8 mouse cellular contexts compared by ENCODE assay signal in the genomic region with DNA sequence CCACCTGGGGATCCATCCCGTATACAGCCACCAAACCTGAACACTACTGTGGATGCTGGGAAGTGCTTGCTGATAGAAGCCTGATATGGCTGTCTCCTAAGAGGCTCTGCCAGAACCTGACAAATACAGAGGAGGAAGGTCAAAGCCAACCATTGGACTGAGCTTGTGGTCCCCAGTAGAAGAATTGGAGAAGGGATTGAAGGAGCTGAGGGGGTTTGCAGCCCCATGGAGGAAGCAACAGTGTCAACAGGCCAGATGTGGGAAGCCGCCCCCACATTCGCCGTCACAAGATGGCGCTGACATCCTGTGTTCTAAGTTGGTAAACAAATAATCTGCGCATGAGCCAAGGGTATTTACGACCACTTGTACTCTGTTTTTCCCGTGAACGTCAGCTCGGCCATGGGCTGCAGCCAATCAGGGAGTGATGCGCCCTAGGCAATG. TPM values are rescaled to one million over a fixed set of nuclear protein-coding genes. Genes with fewer than 3 reads are reported as not detected.
DNase-seq lines count a peak whose midpoint lies in the region; ATAC-seq and TF ChIP-seq lines count a peak whose summit lies in the region.
"Not testable (repeated sequence)": the region's sequence is repeated elsewhere in the genome, so short reads cannot be mapped to it uniquely, and the experiment has no call there.

No protein-coding gene starts in this region.

- not testable (repeated sequence) for H3K27me3 ChIP-seq in ES-Bruce4 (ENCODE audit: control insufficient read depth, insufficient read depth, low read length, poor library complexity, severe bottlenecking); forebrain, postnatal 0 days (ENCODE audit: insufficient read depth, low read length); hindbrain, embryonic 10.5 days (ENCODE audit: insufficient read depth, poor library complexity, severe bottlenecking); kidney, postnatal 0 days (ENCODE audit: insufficient read depth, low read length); liver, embryonic 16.5 days (ENCODE audit: control insufficient read depth, insufficient read depth, low read depth, low read length); midbrain, embryonic 15.5 days (replicated peaks); stomach, embryonic 15.5 days (replicated peaks)

- H3K9me3 ChIP-seq in ES-Bruce4 (replicated peaks; ENCODE audit: control insufficient read depth, insufficient read depth, low read length, poor library complexity, severe bottlenecking); forebrain, postnatal 0 days (ENCODE audit: low read length); hindbrain, embryonic 10.5 days; kidney, postnatal 0 days (replicated peaks; ENCODE audit: low read length); liver, embryonic 16.5 days (replicated peaks; ENCODE audit: control insufficient read depth, low read length); midbrain, embryonic 15.5 days; stomach, embryonic 15.5 days: not testable (repeated sequence)

- ATAC-seq in forebrain, postnatal 0 days, result peak; percentile 80
- ATAC-seq in kidney, postnatal 0 days (replicated peaks; ENCODE audit: low FRiP score, low read depth), result peak; percentile 71; the same call in 1 of the 2 replicates
- peak; percentile 84 for ATAC-seq in liver, embryonic 16.5 days (ENCODE audit: low read depth)
- ATAC-seq in midbrain, embryonic 15.5 days (replicated peaks), result peak; percentile 75
- ATAC-seq in stomach, embryonic 15.5 days (ENCODE audit: insufficient read depth, low FRiP score, low read depth), result not testable (repeated sequence)

- not testable (repeated sequence) for TF ChIP-seq CTCF in ES-Bruce4 (IDR thresholded peaks at IDR 0.05; ENCODE audit: low read depth, low read length); forebrain, postnatal 0 days (IDR thresholded peaks at IDR 0.05; ENCODE audit: low read depth)
- peak; percentile 25 for TF ChIP-seq CTCF in kidney, postnatal 0 days (IDR thresholded peaks at IDR 0.05; ENCODE audit: low read depth)

- peak overlapping the region; percentile 67 for H3K4me3 ChIP-seq in ES-Bruce4 (ENCODE audit: low read depth, low read length)
- not testable (repeated sequence) for H3K4me3 ChIP-seq in forebrain, postnatal 0 days (ENCODE audit: low read depth, low read length); kidney, postnatal 0 days (replicated peaks; ENCODE audit: low read depth, low read length); stomach, embryonic 15.5 days (replicated peaks)
- H3K4me3 ChIP-seq in hindbrain, embryonic 10.5 days, result peak overlapping the region; percentile 32
- H3K4me3 ChIP-seq in liver, embryonic 16.5 days (ENCODE audit: low read depth, low read length), result peak overlapping the region; percentile 42
- H3K4me3 ChIP-seq in midbrain, embryonic 15.5 days, result peak overlapping the region; percentile 21; the same call in 1 of the 2 replicates

- H3K4me1 ChIP-seq in ES-Bruce4 (ENCODE audit: control insufficient read depth, insufficient read depth, low read length); forebrain, postnatal 0 days (ENCODE audit: insufficient read depth); hindbrain, embryonic 10.5 days (replicated peaks); kidney, postnatal 0 days (replicated peaks; ENCODE audit: insufficient read depth, low read length); liver, embryonic 16.5 days (ENCODE audit: control insufficient read depth, low read depth, low read length); midbrain, embryonic 15.5 days; stomach, embryonic 15.5 days: not testable (repeated sequence)

- whole genome bisulfite sequencing in forebrain, postnatal 0 days, result 55% methylated on average over 5 of the region's 11 CpGs
- 45% methylated on average over 7 of the region's 11 CpGs for WGBS in hindbrain, embryonic 10.5 days
- 18% methylated on average over 5 of the region's 11 CpGs for WGBS in kidney, postnatal 0 days
- WGBS in liver, embryonic 16.5 days (ENCODE audit: insufficient replicate concordance), result 29% methylated on average over 6 of the region's 11 CpGs
- 37% methylated on average over 5 of the region's 11 CpGs for WGBS in midbrain, embryonic 15.5 days
- WGBS in stomach, embryonic 15.5 days, result 60% methylated on average over 6 of the region's 11 CpGs

- not testable (repeated sequence) for H3K36me3 ChIP-seq in ES-Bruce4 (ENCODE audit: control insufficient read depth, insufficient read depth, low read length, poor library complexity, severe bottlenecking); forebrain, postnatal 0 days (ENCODE audit: insufficient read depth); hindbrain, embryonic 10.5 days; kidney, postnatal 0 days (ENCODE audit: insufficient read depth, low read length); liver, embryonic 16.5 days (ENCODE audit: control insufficient read depth, insufficient read depth); midbrain, embryonic 15.5 days (replicated peaks); stomach, embryonic 15.5 days

- not testable (repeated sequence) for TF ChIP-seq POLR2A in ES-Bruce4 (IDR thresholded peaks at IDR 0.05; ENCODE audit: insufficient read depth, low read length)

- peak overlapping the region; percentile 58 for H3K9ac ChIP-seq in ES-Bruce4 (ENCODE audit: low read depth, poor library complexity, severe bottlenecking)
- not testable (repeated sequence) for H3K9ac ChIP-seq in forebrain, postnatal 0 days; kidney, postnatal 0 days (ENCODE audit: low read depth, low read length); midbrain, embryonic 15.5 days; stomach, embryonic 15.5 days
- peak overlapping the region; percentile 45 for H3K9ac ChIP-seq in liver, embryonic 16.5 days (ENCODE audit: low read depth, low read length)

- DNase-seq in cerebellum, adult 9-11 months, result peak; percentile 3
- DNase-seq in forebrain, postnatal 0 days, result peak; percentile 10
- peak; percentile 33 for DNase-seq in hindbrain, embryonic 10.5 days (ENCODE audit: low spot score)
- DNase-seq in kidney, postnatal 0 days (ENCODE audit: low spot score), result not testable (repeated sequence)

- not testable (repeated sequence) for H3K27ac ChIP-seq in ES-Bruce4 (ENCODE audit: insufficient read depth, low read length); forebrain, postnatal 0 days (ENCODE audit: low read depth, low read length); midbrain, embryonic 15.5 days; stomach, embryonic 15.5 days
- peak overlapping the region; percentile 67; the same call in 1 of the 2 replicates for H3K27ac ChIP-seq in hindbrain, embryonic 10.5 days
- peak overlapping the region; percentile 76 for H3K27ac ChIP-seq in kidney, postnatal 0 days
- H3K27ac ChIP-seq in liver, embryonic 16.5 days (ENCODE audit: low read length), result peak overlapping the region; percentile 59

- peak overlapping the region; percentile 33 for H3K4me2 ChIP-seq in forebrain, postnatal 0 days (ENCODE audit: low read depth)
- not testable (repeated sequence) for H3K4me2 ChIP-seq in kidney, postnatal 0 days (ENCODE audit: low read length)
- peak overlapping the region; percentile 24 for H3K4me2 ChIP-seq in liver, embryonic 16.5 days (ENCODE audit: low read depth, low read length)
- H3K4me2 ChIP-seq in midbrain, embryonic 15.5 days, result peak overlapping the region; percentile 36
- 0 out of 2 replicates have a peak overlapping the region, but pooled peaks have one; percentile 25 for H3K4me2 ChIP-seq in stomach, embryonic 15.5 days

- TF ChIP-seq EP300 in ES-Bruce4 (IDR thresholded peaks at IDR 0.05; ENCODE audit: insufficient read depth, low read depth, low read length), result not testable (repeated sequence)

RNA-seq across cellular contexts. Expression of a gene that starts 28.4 kb away (rescaled TPM):
- polyA plus RNA-seq in ES-Bruce4 (2011; ENCODE audit: insufficient read depth, insufficient read length, low read depth, missing spikeins), result 83.3 and 88.5 TPM in 2 replicates
- 11.6 and 16.2 TPM in 2 replicates for total RNA-seq in forebrain, postnatal 0 days (2014; rRNA removed)
- polyA plus RNA-seq in forebrain, postnatal 0 days (2015; fragmentation: Nextera tagmentation; extraction: Ambion mirVana), result 11.4 and 11.7 TPM in 2 replicates
- polyA plus RNA-seq in hindbrain, embryonic 10.5 days (2016; fragmentation: Nextera tagmentation; extraction: Ambion mirVana), result 18.1 and 18.2 TPM in 2 replicates
- 29.5 and 34.7 TPM in 2 replicates for polyA plus RNA-seq in kidney, postnatal 0 days (2015; fragmentation: Nextera tagmentation; extraction: Ambion mirVana)
- polyA plus RNA-seq in liver, embryonic 16.5 days (2015; fragmentation: Nextera tagmentation; extraction: Ambion mirVana), result 15.5 and 17.6 TPM in 2 replicates
- polyA plus RNA-seq in midbrain, embryonic 15.5 days (2015; fragmentation: Nextera tagmentation; extraction: Ambion mirVana), result 17.3 and 19.0 TPM in 2 replicates
- polyA plus RNA-seq in stomach, embryonic 15.5 days (2015; fragmentation: Nextera tagmentation; extraction: Ambion mirVana), result 44.2 and 47.4 TPM in 2 replicates
